ENCODE assay signal across 8 mouse cellular contexts in the genomic region with DNA sequence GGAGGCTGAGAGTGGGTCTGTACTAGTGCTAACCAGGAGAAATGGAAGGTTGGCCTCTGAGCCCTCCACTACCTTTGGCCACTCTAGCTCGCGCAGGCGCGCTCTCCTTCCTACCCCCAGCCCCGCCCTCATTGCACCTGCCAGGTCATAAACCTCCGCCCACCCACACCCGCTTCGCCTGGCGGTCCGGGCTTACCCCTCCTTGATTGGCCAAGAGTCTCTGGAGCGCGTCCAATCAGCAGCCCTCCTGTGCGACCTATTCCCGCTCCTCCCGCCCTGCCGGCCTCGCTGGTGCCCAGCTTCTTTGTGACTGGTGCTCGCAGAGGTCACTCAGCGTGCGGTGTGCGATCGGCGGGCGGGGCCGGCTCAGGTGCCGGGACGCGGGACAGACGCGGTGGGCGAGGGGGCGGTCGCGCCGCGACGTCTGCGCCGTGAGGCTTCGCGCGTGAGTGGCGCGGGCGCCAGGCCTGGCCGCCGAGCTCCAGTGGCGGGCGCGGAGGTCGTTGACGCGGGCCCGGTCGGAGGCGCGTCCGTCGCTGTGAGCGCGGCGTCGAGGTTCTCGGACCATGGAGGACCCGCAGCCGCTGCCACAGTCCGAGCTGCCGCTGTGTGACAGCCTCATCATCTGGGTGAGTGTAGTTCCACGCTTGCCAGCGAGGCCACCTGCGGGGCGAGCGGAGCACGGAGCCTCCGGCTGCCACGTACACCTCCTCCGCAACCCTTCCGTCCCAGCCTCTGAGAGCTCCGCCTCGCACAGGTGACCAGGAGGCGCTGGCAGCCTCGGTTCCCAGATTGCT. TPM values are rescaled to one million over a fixed set of nuclear protein-coding genes. Genes with fewer than 3 reads are reported as not detected.
DNase-seq lines count a peak whose midpoint lies in the region; ATAC-seq lines count a peak whose summit lies in the region.

A gene (plus strand): TSS at position 313 of the 797 bp plus-strand sequence.

- peak within 1 kb of the TSS; percentile 70 for H3K4me3 ChIP-seq in forebrain, embryonic 13.5 days
- H3K4me3 ChIP-seq in heart, embryonic 16.5 days (ENCODE audit: low read length) = peak within 1 kb of the TSS; percentile 72
- H3K4me3 ChIP-seq in liver, embryonic 11.5 days (ENCODE audit: low read depth, low read length) = peak within 1 kb of the TSS; percentile 62

- peak within 1 kb of the TSS; percentile 84 for H3K9ac ChIP-seq in forebrain, embryonic 13.5 days
- H3K9ac ChIP-seq in heart, embryonic 16.5 days (ENCODE audit: low read length) = peak within 1 kb of the TSS; percentile 81
- H3K9ac ChIP-seq in liver, embryonic 11.5 days (ENCODE audit: low read depth, low read length) = peak within 1 kb of the TSS; percentile 58

- H3K4me2 ChIP-seq in forebrain, embryonic 13.5 days = peak within 1 kb of the TSS; percentile 90
- H3K4me2 ChIP-seq in heart, embryonic 16.5 days (ENCODE audit: low read depth, low read length) = peak within 1 kb of the TSS; percentile 88
- peak within 1 kb of the TSS; percentile 77 for H3K4me2 ChIP-seq in liver, embryonic 11.5 days

- peak within 1 kb of the TSS; percentile 75 for H3K27ac ChIP-seq in forebrain, embryonic 13.5 days
- H3K27ac ChIP-seq in heart, embryonic 16.5 days (ENCODE audit: low read length) = peak within 1 kb of the TSS; percentile 43; the same call in 1 of the 2 replicates
- H3K27ac ChIP-seq in liver, embryonic 11.5 days (ENCODE audit: low read depth, low read length) = 0 out of 2 replicates have a peak within 1 kb of the TSS, but pooled peaks have one; percentile 34

- H3K36me3 ChIP-seq in forebrain, embryonic 13.5 days (ENCODE audit: poor library complexity, severe bottlenecking) = no peaks in the 10 kb centered on the region
- H3K36me3 ChIP-seq in heart, embryonic 16.5 days (ENCODE audit: control insufficient read depth, insufficient read depth) = no peaks in the 10 kb centered on the region
- no peaks in the 10 kb centered on the region for H3K36me3 ChIP-seq in liver, embryonic 11.5 days (ENCODE audit: control insufficient read depth, insufficient read depth, low read length)

- H3K4me1 ChIP-seq in forebrain, embryonic 13.5 days = peaks cover 9% of the 10 kb centered on the region; the same call in 1 of the 2 replicates
- H3K4me1 ChIP-seq in heart, embryonic 16.5 days (ENCODE audit: control insufficient read depth, insufficient read depth, low read length) = peaks cover 5% of the 10 kb centered on the region
- 0 out of 2 replicates have a peak, but pooled peaks cover 2% of the 10 kb centered on the region for H3K4me1 ChIP-seq in liver, embryonic 11.5 days (replicated peaks; ENCODE audit: control insufficient read depth, insufficient read depth, low read length)

- DNase-seq in CD8-positive naive resting alpha-beta T cell, adult 2 months (ENCODE audit: low read depth in 2 of 2, low spot score in 2 of 2) = peak; percentile 87
- DNase-seq in cerebellum, adult 11 months = peak; percentile 99
- peak; percentile 96 for DNase-seq in kidney, postnatal 14 days
- DNase-seq in liver, embryonic 11.5 days (ENCODE audit: low spot score) = peak; percentile 83
- peak; percentile 93 to 95 for DNase-seq in spleen, postnatal 36 days (ENCODE audit: low spot score in 2 of 2)

- peak; percentile 99 for ATAC-seq in forebrain, embryonic 13.5 days
- ATAC-seq in heart, embryonic 16.5 days (replicated peaks; ENCODE audit: extremely low read depth, insufficient read depth, low FRiP score) = peak; percentile 100
- ATAC-seq in liver, embryonic 11.5 days (replicated peaks; ENCODE audit: low FRiP score) = peak; percentile 99
- peak; percentile 93 for ATAC-seq in monocyte, adult 5-6 weeks (replicated peaks; ENCODE audit: insufficient number of reproducible peaks, low FRiP score, low TSS enrichment, poor library complexity, severe bottlenecking)

- no peaks in the 10 kb centered on the region for H3K9me3 ChIP-seq in forebrain, embryonic 13.5 days (replicated peaks)
- H3K9me3 ChIP-seq in heart, embryonic 16.5 days (replicated peaks; ENCODE audit: control insufficient read depth, low read length) = no peaks in the 10 kb centered on the region
- no peaks in the 10 kb centered on the region for H3K9me3 ChIP-seq in liver, embryonic 11.5 days (ENCODE audit: control insufficient read depth, low read length)

- no peaks in the 10 kb centered on the region for H3K27me3 ChIP-seq in forebrain, embryonic 13.5 days
- no peaks in the 10 kb centered on the region for H3K27me3 ChIP-seq in heart, embryonic 16.5 days (ENCODE audit: control insufficient read depth, insufficient read depth, low read length)
- 0 out of 2 replicates have a peak, but pooled peaks cover 4% of the 10 kb centered on the region for H3K27me3 ChIP-seq in liver, embryonic 11.5 days (replicated peaks; ENCODE audit: control insufficient read depth, insufficient read depth, low read length)

- WGBS in forebrain, embryonic 13.5 days = under 1% methylated on average over 80 of the region's 82 CpGs
- under 1% methylated on average over 79 of the region's 82 CpGs for WGBS in heart, embryonic 16.5 days
- WGBS in liver, embryonic 11.5 days = 1% methylated on average over 82 of the region's 82 CpGs

RNA-seq across cellular contexts. Expression of the gene that starts here (rescaled TPM):
- polyA plus RNA-seq in forebrain, embryonic 13.5 days (2015; fragmentation: Nextera tagmentation; extraction: Ambion mirVana) = 33.9 and 43.8 TPM in 2 replicates
- polyA plus RNA-seq in heart, embryonic 16.5 days (2015; fragmentation: Nextera tagmentation; extraction: Ambion mirVana) = 6.3 and 6.5 TPM in 2 replicates
- 11.3 and 13.8 TPM in 2 replicates for polyA plus RNA-seq in liver, embryonic 11.5 days (2014; fragmentation: Nextera tagmentation; extraction: Ambion mirVana)
- 6.9 to 10.0 TPM (median 9.6 TPM) in 3 replicates for total RNA-seq in monocyte, adult 5-6 weeks (2017)

Comparison
In these comparisons a context has a peak if more than half of its experiments do, and no peak if none do; other contexts are left out.
1. Peak in every context shown above with its lines: DNase-seq, ATAC-seq, H3K4me3 ChIP-seq and H3K27ac ChIP-seq.